Mouse (Mus musculus): ENCODE results near the gene Slc25a38. TPM values are rescaled to one million over a fixed set of nuclear protein-coding genes. Genes with fewer than 3 reads are reported as not detected.
A peak's percentile ranks its signal among the peaks of the same experiment; 100 is the strongest.

The Slc25a38 gene
- polyA plus RNA-seq, 1 experiment from 2014 or later = 21.5 TPM

- whole genome bisulfite sequencing = 13% methylated on average over 3 of the region's 3 CpGs
- ATAC-seq (replicated peaks; ENCODE audit: low FRiP score, low read depth) = peak; percentile 66; the same call in 1 of the 2 replicates
These were observed 37.0 kb upstream of the Slc25a38 start for GRCm38 (mm10) chr9:120073169-120073568.

GRCm38 (mm10) chr9:120074516-120074915, 35.7 kb upstream of the Slc25a38 start:
- H3K4me3 ChIP-seq (replicated peaks; ENCODE audit: low read depth, low read length) = no peak overlapping the region
- no peaks in the 10 kb centered on the region for H3K27me3 ChIP-seq (ENCODE audit: insufficient read depth, low read length)
- H3K4me2 ChIP-seq (ENCODE audit: low read length) = no peak overlapping the region
- no peaks in the 10 kb centered on the region for H3K9me3 ChIP-seq (replicated peaks; ENCODE audit: low read length)
- no peak overlapping the region for H3K9ac ChIP-seq (ENCODE audit: low read depth, low read length)
- DNase-seq (ENCODE audit: low spot score) (no peak), ATAC-seq (replicated peaks; ENCODE audit: low FRiP score, low read depth) (no peak)
- H3K36me3 ChIP-seq (ENCODE audit: insufficient read depth, low read length) = no peaks in the 10 kb centered on the region
- WGBS = 75% methylated on average over 7 of the region's 7 CpGs
- no peaks in the 10 kb centered on the region for H3K4me1 ChIP-seq (replicated peaks; ENCODE audit: insufficient read depth, low read length)
- no peak for TF ChIP-seq CTCF (IDR thresholded peaks at IDR 0.05; ENCODE audit: low read depth)
- H3K27ac ChIP-seq = no peak overlapping the region

More at GRCm38 (mm10) chr9:120073169-120073568, 37.0 kb upstream of the Slc25a38 start:
- DNase-seq (ENCODE audit: low spot score) = peak; percentile 87
- no peak overlapping the region for H3K27ac ChIP-seq
- no peaks in the 10 kb centered on the region for H3K27me3 ChIP-seq (ENCODE audit: insufficient read depth, low read length)
- H3K36me3 ChIP-seq (ENCODE audit: insufficient read depth, low read length) = no peaks in the 10 kb centered on the region
- peak; percentile 93 for TF ChIP-seq CTCF (IDR thresholded peaks at IDR 0.05; ENCODE audit: low read depth)
- no peaks in the 10 kb centered on the region for H3K9me3 ChIP-seq (replicated peaks; ENCODE audit: low read length)
- no peaks in the 10 kb centered on the region for H3K4me1 ChIP-seq (replicated peaks; ENCODE audit: insufficient read depth, low read length)
- no peak overlapping the region for H3K9ac ChIP-seq (ENCODE audit: low read depth, low read length)
- no peak overlapping the region for H3K4me3 ChIP-seq (replicated peaks; ENCODE audit: low read depth, low read length)
- no peak overlapping the region for H3K4me2 ChIP-seq (ENCODE audit: low read length)

- DNase-seq (ENCODE audit: low spot score) (no peak), ATAC-seq (replicated peaks; ENCODE audit: low FRiP score, low read depth) (no peak)
- Histone ChIP-seq H3K27ac (no peak overlapping the region), H3K9ac (ENCODE audit: low read depth, low read length) (no peak overlapping the region), H3K4me1 (replicated peaks; ENCODE audit: insufficient read depth, low read length) (no peaks in the 10 kb centered on the region), H3K27me3 (ENCODE audit: insufficient read depth, low read length) (no peaks in the 10 kb centered on the region), H3K4me3 (replicated peaks; ENCODE audit: low read depth, low read length) (no peak overlapping the region), H3K4me2 (ENCODE audit: low read length) (no peak overlapping the region), H3K36me3 (ENCODE audit: insufficient read depth, low read length) (no peaks in the 10 kb centered on the region), H3K9me3 (replicated peaks; ENCODE audit: low read length) (no peaks in the 10 kb centered on the region)
- no peak for TF ChIP-seq CTCF (IDR thresholded peaks at IDR 0.05; ENCODE audit: low read depth)
- 84% methylated on average over 3 of the region's 3 CpGs for WGBS
These were observed 31.9 kb upstream of the Slc25a38 start for GRCm38 (mm10) chr9:120078241-120078640.

GRCm38 (mm10) chr9:120079901-120080300, 30.3 kb upstream of the Slc25a38 start:
- H3K36me3 ChIP-seq (ENCODE audit: insufficient read depth, low read length) = no peaks in the 10 kb centered on the region
- no peak overlapping the region for H3K4me2 ChIP-seq (ENCODE audit: low read length)
- 66% methylated on average over 7 of the region's 7 CpGs for WGBS
- H3K9ac ChIP-seq (ENCODE audit: low read depth, low read length) = no peak overlapping the region
- no peak for TF ChIP-seq CTCF (IDR thresholded peaks at IDR 0.05; ENCODE audit: low read depth)
- H3K9me3 ChIP-seq (replicated peaks; ENCODE audit: low read length) = no peaks in the 10 kb centered on the region
- no peaks in the 10 kb centered on the region for H3K4me1 ChIP-seq (replicated peaks; ENCODE audit: insufficient read depth, low read length)
- no peaks in the 10 kb centered on the region for H3K27me3 ChIP-seq (ENCODE audit: insufficient read depth, low read length)
- no peak overlapping the region for H3K27ac ChIP-seq
- ATAC-seq (replicated peaks; ENCODE audit: low FRiP score, low read depth) (no peak), DNase-seq (ENCODE audit: low spot score) (no peak)
- H3K4me3 ChIP-seq (replicated peaks; ENCODE audit: low read depth, low read length) = no peak overlapping the region

GRCm38 (mm10) chr9:120080546-120081108, 29.5 kb upstream of the Slc25a38 start:
- no peaks in the 10 kb centered on the region for H3K36me3 ChIP-seq (ENCODE audit: insufficient read depth, low read length)
- H3K9me3 ChIP-seq (replicated peaks; ENCODE audit: low read length) = no peaks in the 10 kb centered on the region
- no peak for DNase-seq (ENCODE audit: low spot score)
- 82% methylated on average over 8 of the region's 8 CpGs for WGBS
- no peak overlapping the region for H3K4me3 ChIP-seq (replicated peaks; ENCODE audit: low read depth, low read length)
- H3K9ac ChIP-seq (ENCODE audit: low read depth, low read length) = no peak overlapping the region
- no peak overlapping the region for H3K4me2 ChIP-seq (ENCODE audit: low read length)
- H3K4me1 ChIP-seq (replicated peaks; ENCODE audit: insufficient read depth, low read length) = no peaks in the 10 kb centered on the region
- no peak for ATAC-seq (replicated peaks; ENCODE audit: low FRiP score, low read depth)
- H3K27ac ChIP-seq = no peak overlapping the region
- TF ChIP-seq CTCF (IDR thresholded peaks at IDR 0.05; ENCODE audit: low read depth) = peak; percentile 17; the same call in 1 of the 2 replicates
- no peaks in the 10 kb centered on the region for H3K27me3 ChIP-seq (ENCODE audit: insufficient read depth, low read length)

- H3K4me3 ChIP-seq (replicated peaks; ENCODE audit: low read depth, low read length) = no peak overlapping the region
- no peak for ATAC-seq (replicated peaks; ENCODE audit: low FRiP score, low read depth)
These were observed 28.9 kb upstream of the Slc25a38 start for GRCm38 (mm10) chr9:120081247-120081646.

GRCm38 (mm10) chr9:120081967-120082366, 28.2 kb upstream of the Slc25a38 start:
- ATAC-seq (replicated peaks; ENCODE audit: low FRiP score, low read depth) (no peak), DNase-seq (ENCODE audit: low spot score) (no peak)
- no peaks in the 10 kb centered on the region for H3K4me1 ChIP-seq (replicated peaks; ENCODE audit: insufficient read depth, low read length)
- H3K27ac ChIP-seq = no peak overlapping the region
- H3K36me3 ChIP-seq (ENCODE audit: insufficient read depth, low read length) = no peaks in the 10 kb centered on the region
- H3K4me2 ChIP-seq (ENCODE audit: low read length) = no peak overlapping the region
- TF ChIP-seq CTCF (IDR thresholded peaks at IDR 0.05; ENCODE audit: low read depth) = no peak
- no peaks in the 10 kb centered on the region for H3K27me3 ChIP-seq (ENCODE audit: insufficient read depth, low read length)
- H3K9me3 ChIP-seq (replicated peaks; ENCODE audit: low read length) = no peaks in the 10 kb centered on the region
- no peak overlapping the region for H3K4me3 ChIP-seq (replicated peaks; ENCODE audit: low read depth, low read length)
- 77% methylated on average over 5 of the region's 5 CpGs for WGBS
- no peak overlapping the region for H3K9ac ChIP-seq (ENCODE audit: low read depth, low read length)

More at GRCm38 (mm10) chr9:120081247-120081646, 28.9 kb upstream of the Slc25a38 start:
- Histone ChIP-seq H3K36me3 (ENCODE audit: insufficient read depth, low read length) (no peaks in the 10 kb centered on the region), H3K27me3 (ENCODE audit: insufficient read depth, low read length) (no peaks in the 10 kb centered on the region), H3K9ac (ENCODE audit: low read depth, low read length) (no peak overlapping the region), H3K4me1 (replicated peaks; ENCODE audit: insufficient read depth, low read length) (no peaks in the 10 kb centered on the region), H3K4me2 (ENCODE audit: low read length) (no peak overlapping the region), H3K27ac (no peak overlapping the region), H3K9me3 (replicated peaks; ENCODE audit: low read length) (no peaks in the 10 kb centered on the region)
- WGBS = 83% methylated on average over 6 of the region's 6 CpGs
- peak; percentile 40 for TF ChIP-seq CTCF (IDR thresholded peaks at IDR 0.05; ENCODE audit: low read depth)
- DNase-seq (ENCODE audit: low spot score) = no peak

All from kidney, postnatal 0 days (tissue).